Mouse (Mus musculus) adrenal gland, postnatal 36 days (tissue): ENCODE measurements around the gene Nedd4. TPM values are rescaled to one million over a fixed set of nuclear protein-coding genes. Genes with fewer than 3 reads are reported as not detected.
A peak's percentile ranks its signal among the peaks of the same experiment; 100 is the strongest.

Experiments used
- DNase-seq, 2 experiments: peaks; one replicate each; pipeline ENCODE4 v3.0.0; 2021; ENCODE audit warnings: mixed read lengths in 1 of 2
- total RNA-seq, 2 experiments: library from RNA; stranded (reverse); gene quantifications; 2 replicates each; pipeline ENCODE4 v1.2.3; 2021

The Nedd4 gene
- total RNA-seq, 2 experiments from 2014 or later = 431 to 435 TPM

- DNase-seq = no peak
Observed at GRCm38 (mm10) chr9:72795243-72795642, 133.1 kb downstream of the Nedd4 start.

DNA sequence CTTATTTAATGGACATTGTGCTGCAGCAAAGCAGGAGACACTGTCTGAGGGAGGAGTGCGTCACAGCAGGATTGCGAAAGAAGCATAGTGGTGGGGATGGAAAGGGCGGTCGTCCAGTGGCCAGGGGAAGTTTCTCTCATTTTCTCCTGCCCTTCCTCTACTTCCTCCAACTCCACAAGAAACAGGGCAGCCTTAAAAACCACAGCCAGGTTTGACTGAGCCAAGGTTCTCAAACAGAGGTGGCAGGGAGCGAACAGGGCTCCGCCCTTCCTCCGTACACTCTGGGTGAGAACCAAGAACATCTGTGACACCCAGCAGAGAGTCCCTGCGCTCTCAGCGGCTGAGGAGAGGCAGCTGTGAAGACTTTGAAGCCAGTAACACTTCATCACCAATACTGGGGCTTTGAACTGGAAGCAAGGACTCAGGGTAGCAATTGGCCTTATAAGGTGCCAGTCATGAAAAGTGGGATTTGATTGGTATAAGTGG is 135.0 kb downstream of the Nedd4 start:
- DNase-seq = peak in 1 of 2 experiments; percentile 42

Other genes with a start within 250 kb of the Nedd4 start
- 1 to 10 TPM; 2.7 to 4.0 TPM for gene Mns1, start 224.3 kb upstream of the Nedd4 start, total RNA-seq
- gene Tex9, start 170.1 kb upstream of the Nedd4 start, total RNA-seq = 1 to 10 TPM; 4.0 to 4.7 TPM
- gene Rfx7, start 130.1 kb upstream of the Nedd4 start, total RNA-seq = 10 to 100 TPM; 19.4 to 22.8 TPM
- under 1 TPM; 0.17 to 0.33 TPM for gene Prtg, start 144.5 kb downstream of the Nedd4 start, total RNA-seq